Mouse (Mus musculus) MEL (cell line): ENCODE results near the gene Rasgef1b. TPM values are rescaled to one million over a fixed set of nuclear protein-coding genes. Genes with fewer than 3 reads are reported as not detected.

Experiments used
- DNase-seq: peaks from one replicate; pipeline ENCODE4 v3.0.0; 2011; ENCODE audit warnings: low read depth, low spot score
- H3K27ac ChIP-seq: 2 replicates; pipeline ENCODE4 v1.5.1; 2012; ENCODE audit warnings: low read depth, mild to moderate bottlenecking, control low read depth, low read length, moderate library complexity; ENCODE audit not compliant: control insufficient read depth
- H3K27me3 ChIP-seq, 2 experiments: fragments of 150-350 bp in 1 of 2; sonication (generic) in 1 of 2; 2 replicates each; pipeline ENCODE4 v1.6.1; 2012; ENCODE audit warnings: low read length in 2 of 2, mild to moderate bottlenecking in 2 of 2, improper control_type of control experiment in 1 of 2, moderate library complexity in 1 of 2; ENCODE audit not compliant: insufficient read depth in 2 of 2, control insufficient read depth in 1 of 2
- H3K36me3 ChIP-seq, 2 experiments: 2 replicates each; pipeline ENCODE4 v1.6.1; 2012 to 2014; ENCODE audit warnings: low read length in 2 of 2, improper control_type of control experiment in 1 of 2, inconsistent platforms in 1 of 2, mild to moderate bottlenecking in 1 of 2; ENCODE audit not compliant: insufficient read depth in 2 of 2, control insufficient read depth in 1 of 2
- H3K4me1 ChIP-seq, 2 experiments: fragments of 150-350 bp in 1 of 2; sonication (generic) in 1 of 2; 2 replicates each; pipeline ENCODE4 v1.6.1; 2012; ENCODE audit warnings: low read length in 2 of 2, improper control_type of control experiment in 1 of 2, mild to moderate bottlenecking in 1 of 2; ENCODE audit not compliant: insufficient read depth in 2 of 2, control insufficient read depth in 1 of 2
- H3K4me3 ChIP-seq, 2 experiments: fragments of 150-350 bp in 1 of 2; sonication (generic) in 1 of 2; 2 replicates each; pipeline ENCODE4 v1.5.1; 2012; ENCODE audit warnings: low read depth in 2 of 2, low read length in 2 of 2, mild to moderate bottlenecking in 2 of 2, moderate library complexity in 2 of 2, control low read depth in 1 of 2, improper control_type of control experiment in 1 of 2; ENCODE audit not compliant: control insufficient read depth in 1 of 2, insufficient read depth in 1 of 2
- H3K79me2 ChIP-seq: 2 replicates; pipeline ENCODE4 v1.6.1; 2012; ENCODE audit warnings: mild to moderate bottlenecking, low read length, moderate library complexity; ENCODE audit not compliant: control insufficient read depth, poor library complexity, insufficient read depth
- H3K9ac ChIP-seq: 2 replicates; pipeline ENCODE4 v1.6.1; 2012; ENCODE audit warnings: low read depth, mild to moderate bottlenecking, control low read depth, low read length, moderate library complexity; ENCODE audit not compliant: control insufficient read depth, poor library complexity, severe bottlenecking
- H3K9me3 ChIP-seq: fragments of 150-350 bp; sonication (generic); replicated peaks from 2 replicates; pipeline ENCODE4 v1.6.1; 2012; ENCODE audit warnings: mild to moderate bottlenecking, low read length, improper control_type of control experiment, moderate library complexity; ENCODE audit not compliant: insufficient read depth
- CHD2 ChIP-seq: IDR thresholded peaks from 2 replicates; pipeline ENCODE4 v1.6.1; 2011; ENCODE audit warnings: low read length, improper control_type of control experiment
- E2F4 ChIP-seq: IDR thresholded peaks from 2 replicates; pipeline ENCODE4 v1.6.1; 2011; ENCODE audit warnings: low read depth, low read length, improper control_type of control experiment, borderline replicate concordance
- ELF1 ChIP-seq: IDR thresholded peaks from 2 replicates; pipeline ENCODE4 v1.6.1; 2014; ENCODE audit warnings: low read depth, mild to moderate bottlenecking, inconsistent platforms, low read length, improper control_type of control experiment, moderate library complexity
- EP300 ChIP-seq, 2 experiments: IDR thresholded peaks; 2 replicates each; pipeline ENCODE4 v1.6.1; 2011; ENCODE audit warnings: improper control_type of control experiment in 2 of 2, low read length in 2 of 2, low read depth in 1 of 2, mild to moderate bottlenecking in 1 of 2
- GATA1 ChIP-seq: IDR thresholded peaks from 2 replicates; pipeline ENCODE4 v1.6.1; 2011; ENCODE audit warnings: low read depth, low read length, improper control_type of control experiment
- HCFC1 ChIP-seq: IDR thresholded peaks from 2 replicates; pipeline ENCODE4 v1.6.1; 2012; ENCODE audit warnings: low read depth, mild to moderate bottlenecking, inconsistent platforms, low read length, improper control_type of control experiment, moderate library complexity
- JUND ChIP-seq: IDR thresholded peaks from 2 replicates; pipeline ENCODE4 v1.6.1; 2011; ENCODE audit warnings: low read depth, mild to moderate bottlenecking, improper control_type of control experiment, low read length
- MAFK ChIP-seq: IDR thresholded peaks from 2 replicates; pipeline ENCODE4 v1.6.1; 2011; ENCODE audit warnings: low read depth, mild to moderate bottlenecking, low read length, improper control_type of control experiment, borderline replicate concordance
- MAX ChIP-seq: IDR thresholded peaks from 2 replicates; pipeline ENCODE4 v1.6.1; 2011; ENCODE audit warnings: low read length, improper control_type of control experiment
- MAZ ChIP-seq: IDR thresholded peaks from 2 replicates; pipeline ENCODE4 v1.6.1; 2012; ENCODE audit warnings: low read depth, mild to moderate bottlenecking, inconsistent platforms, low read length, improper control_type of control experiment
- MXI1 ChIP-seq: IDR thresholded peaks from 2 replicates; pipeline ENCODE4 v1.6.1; 2011; ENCODE audit warnings: mild to moderate bottlenecking, low read depth, low read length, improper control_type of control experiment
- MYB ChIP-seq: IDR thresholded peaks from 2 replicates; pipeline ENCODE4 v1.6.1; 2011; ENCODE audit warnings: mild to moderate bottlenecking, low read depth, low read length, improper control_type of control experiment
- NELFE ChIP-seq: IDR thresholded peaks from 2 replicates; pipeline ENCODE4 v1.6.1; 2011; ENCODE audit warnings: low read depth, low read length, improper control_type of control experiment
- NRF1 ChIP-seq: IDR thresholded peaks from 2 replicates; pipeline ENCODE4 v1.6.1; 2014; ENCODE audit warnings: low read depth, mild to moderate bottlenecking, inconsistent platforms, low read length, improper control_type of control experiment, moderate library complexity; ENCODE audit not compliant: poor library complexity, insufficient read depth, severe bottlenecking
- POLR2A ChIP-seq, 2 experiments: IDR thresholded peaks; 2 replicates each; pipeline ENCODE4 v1.6.1; 2011 to 2012; ENCODE audit warnings: low read length in 2 of 2, mild to moderate bottlenecking in 2 of 2, control low read depth in 1 of 2, improper control_type of control experiment in 1 of 2, low read depth in 1 of 2, moderate library complexity in 1 of 2; ENCODE audit not compliant: control insufficient read depth in 1 of 2, insufficient read depth in 1 of 2, poor library complexity in 1 of 2
- RCOR1 ChIP-seq: IDR thresholded peaks from 2 replicates; pipeline ENCODE4 v1.6.1; 2012; ENCODE audit warnings: low read depth, mild to moderate bottlenecking, inconsistent platforms, low read length, improper control_type of control experiment
- SIN3A ChIP-seq: IDR thresholded peaks from 2 replicates; pipeline ENCODE4 v1.6.1; 2012; ENCODE audit warnings: low read length, improper control_type of control experiment, inconsistent platforms
- SMC3 ChIP-seq: IDR thresholded peaks from 2 replicates; pipeline ENCODE4 v1.6.1; 2011; ENCODE audit warnings: low read depth, low read length, improper control_type of control experiment
- TAL1 ChIP-seq: IDR thresholded peaks from 2 replicates; pipeline ENCODE4 v1.6.1; 2012; ENCODE audit warnings: mild to moderate bottlenecking, inconsistent platforms, low read length, moderate library complexity, mixed read lengths
- UBTF ChIP-seq: IDR thresholded peaks from 2 replicates; pipeline ENCODE4 v1.6.1; 2012; ENCODE audit warnings: low read depth, mild to moderate bottlenecking, inconsistent platforms, low read length, improper control_type of control experiment, moderate library complexity, borderline replicate concordance; ENCODE audit not compliant: insufficient read depth
- USF1 ChIP-seq: IDR thresholded peaks from 2 replicates; pipeline ENCODE4 v1.6.1; 2014; ENCODE audit warnings: low read depth, mild to moderate bottlenecking, inconsistent platforms, low read length, improper control_type of control experiment, moderate library complexity
- USF2 ChIP-seq, 2 experiments: IDR thresholded peaks; 2 replicates each; pipeline ENCODE4 v1.6.1; 2011 to 2012; ENCODE audit warnings: improper control_type of control experiment in 2 of 2, low read length in 2 of 2, borderline replicate concordance in 1 of 2, inconsistent platforms in 1 of 2, low read depth in 1 of 2, mild to moderate bottlenecking in 1 of 2; ENCODE audit not compliant: insufficient read depth in 1 of 2
- ZC3H11A ChIP-seq: IDR thresholded peaks from 2 replicates; pipeline ENCODE4 v1.6.1; 2012; ENCODE audit warnings: low read depth, mild to moderate bottlenecking, inconsistent platforms, low read length, improper control_type of control experiment
- ZMIZ1 ChIP-seq: IDR thresholded peaks from 2 replicates; pipeline ENCODE4 v1.6.1; 2012; ENCODE audit warnings: low read depth, mild to moderate bottlenecking, inconsistent platforms, low read length, improper control_type of control experiment, moderate library complexity
- polyA plus RNA-seq, 2 experiments: library from polyadenylated mRNA; stranded (reverse) in 1 of 2; unstranded in 1 of 2; fragments of >175 nt in 1 of 2; fragments of >200 nt in 1 of 2; gene quantifications; 2 replicates each; pipeline versions ENCODE4 v1.2.1 to v1.2.4; 2012; ENCODE audit warnings: low replicate concordance in 2 of 2, low read depth in 1 of 2; ENCODE audit not compliant: insufficient read length in 2 of 2, insufficient read depth in 1 of 2, missing spikeins in 1 of 2
- total RNA-seq: library from RNA; depleted of rRNA; stranded (reverse); fragments of 300-350 nt; gene quantifications from 2 replicates; pipeline ENCODE4 v1.2.3, GENCODE M21; 2012

Gene Rasgef1b
- total and polyA plus RNA-seq, 3 experiments, result not detected

- Histone ChIP-seq H3K79me2 (no peaks in the 10 kb centered on the region), H3K9ac (no peak overlapping the region), H3K4me1 (no peaks in the 10 kb centered on the region), H3K27me3 (no peaks in the 10 kb centered on the region), H3K4me3 (no peak overlapping the region), H3K36me3 (no peaks in the 10 kb centered on the region), H3K27ac (no peak overlapping the region), H3K9me3 (no peaks in the 10 kb centered on the region)
- DNase-seq, result no peak
- TF ChIP-seq SIN3A (no peak), ZC3H11A (no peak), MAX (no peak), POLR2A (IDR thresholded peaks at IDR 0.05; ENCODE audit: control insufficient read depth in 1 of 2, insufficient read depth in 1 of 2, low read depth in 1 of 2, low read length in 2 of 2, poor library complexity in 1 of 2) (no peak), ZMIZ1 (no peak), NRF1 (no peak), GATA1 (no peak), USF1 (no peak), MAFK (no peak), RCOR1 (no peak), JUND (no peak), NELFE (no peak), SMC3 (no peak)
These were observed 184.0 kb downstream of the Rasgef1b start for GRCm38 (mm10) chr5:99544664-99545494.

- no peaks in the 10 kb centered on the region for H3K36me3 ChIP-seq
- H3K4me1 ChIP-seq, result no peaks in the 10 kb centered on the region
- H3K4me3 ChIP-seq, result no peak overlapping the region
- no peak overlapping the region for H3K9ac ChIP-seq
- TF ChIP-seq TAL1 (no peak), E2F4 (no peak), MYB (no peak), USF2 (IDR thresholded peaks at IDR 0.05; ENCODE audit: borderline replicate concordance in 1 of 2, insufficient read depth in 1 of 2, low read depth in 1 of 2, low read length in 2 of 2) (no peak), RCOR1 (no peak), MXI1 (no peak), NRF1 (no peak), EP300 (IDR thresholded peaks at IDR 0.05; ENCODE audit: low read depth in 1 of 2, low read length in 2 of 2) (no peak), ELF1 (no peak), UBTF (no peak), CHD2 (no peak), MAZ (no peak), HCFC1 (no peak)
- TF ChIP-seq, all 39 proteins: peak for 0
- H3K27me3 ChIP-seq, result no peaks in the 10 kb centered on the region
- no peaks in the 10 kb centered on the region for H3K9me3 ChIP-seq
- no peaks in the 10 kb centered on the region for H3K79me2 ChIP-seq
- H3K27ac ChIP-seq, result no peak overlapping the region
- DNase-seq, result no peak
These were observed 186.7 kb downstream of the Rasgef1b start for GRCm38 (mm10) chr5:99541999-99542765.
